Mouse (Mus musculus) forebrain, postnatal 0 days (tissue): ENCODE results near the gene Dapp1. TPM values are rescaled to one million over a fixed set of nuclear protein-coding genes. Genes with fewer than 3 reads are reported as not detected.
A peak's percentile ranks its signal among the peaks of the same experiment; 100 is the strongest.

ENCODE experiments used
- ATAC-seq: fragments of 200-750 bp; cut with Nextera tagmentation; 2 replicates; pipeline ENCODE4 v1.8.0; 2017; ENCODE audit warnings: mild to moderate bottlenecking, moderate library complexity
- DNase-seq: peaks from one replicate; pipeline ENCODE4 v3.0.0-alpha.2; 2015
- H3K27ac ChIP-seq: fragments of 300-500 bp; sonication (generic); 2 replicates; pipeline ENCODE4 v1.5.1; 2014; ENCODE audit warnings: low read depth, mild to moderate bottlenecking, antibody characterized with exemption, low read length, moderate library complexity, mixed read lengths
- H3K27me3 ChIP-seq: fragments of 300-500 bp; sonication (generic); 2 replicates; pipeline ENCODE4 v1.6.1; 2014; ENCODE audit warnings: mild to moderate bottlenecking, low read length, mixed read lengths; ENCODE audit not compliant: insufficient read depth
- H3K36me3 ChIP-seq: fragments of 300-500 bp; sonication (generic); 2 replicates; pipeline ENCODE4 v1.6.1; 2014; ENCODE audit warnings: mild to moderate bottlenecking, moderate library complexity; ENCODE audit not compliant: insufficient read depth
- H3K4me1 ChIP-seq: fragments of 300-500 bp; sonication (generic); 2 replicates; pipeline ENCODE4 v1.6.1; 2014; ENCODE audit warnings: antibody characterized with exemption; ENCODE audit not compliant: insufficient read depth
- H3K4me2 ChIP-seq: fragments of 300-500 bp; sonication (generic); 2 replicates; pipeline ENCODE4 v1.6.1; 2014; ENCODE audit warnings: low read depth, mild to moderate bottlenecking, moderate library complexity
- H3K4me3 ChIP-seq: fragments of 300-500 bp; sonication (generic); 2 replicates; pipeline ENCODE4 v1.5.1; 2014; ENCODE audit warnings: low read depth, low read length, mixed read lengths
- H3K9ac ChIP-seq: fragments of 300-500 bp; sonication (generic); 2 replicates; pipeline ENCODE4 v1.6.1; 2014; ENCODE audit warnings: mild to moderate bottlenecking
- H3K9me3 ChIP-seq: fragments of 300-500 bp; sonication (generic); 2 replicates; pipeline ENCODE4 v1.6.1; 2016; ENCODE audit warnings: low read length
- CTCF ChIP-seq: sonication (generic); IDR thresholded peaks from 2 replicates; pipeline ENCODE4 v1.5.1; 2016; ENCODE audit warnings: antibody characterized with exemption, control low read depth, low read depth
- WGBS: fragments of 180-500 bp; shearing (Covaris S2); extraction: QIAGEN DNeasy Blood & Tissue Kit; methylation state at CpG from one replicate; pipeline ENCODE4 v1.1.7; 2014; 5-methylcytosine and 5-hydroxymethylcytosine counted together
- polyA plus RNA-seq: library from polyadenylated mRNA; unstranded; fragments of >200 nt; fragmentation: Nextera tagmentation; extraction: Ambion mirVana; gene quantifications from 2 replicates; pipeline ENCODE4 v1.2.1, GENCODE M21; 2015
- total RNA-seq: library from RNA; depleted of rRNA; stranded (reverse); fragments of >200 nt; gene quantifications from 2 replicates; pipeline ENCODE4 v1.2.3, GENCODE M21; 2014

Gene Dapp1
- total and polyA plus RNA-seq, 2 experiments from 2014 or later: 3.3 to 4.3 TPM

GRCm38 (mm10) chr3:138000724-138001069, 19.4 kb upstream of the Dapp1 start:
- ATAC-seq: no peak
- Histone ChIP-seq H3K27me3 (no peaks in the 10 kb centered on the region), H3K36me3 (no peaks in the 10 kb centered on the region), H3K9ac (no peak overlapping the region), H3K27ac (no peak overlapping the region), H3K4me2 (no peak overlapping the region), H3K9me3 (no peaks in the 10 kb centered on the region), H3K4me3 (no peak overlapping the region), H3K4me1 (no peaks in the 10 kb centered on the region)
- no peak for TF ChIP-seq CTCF
- DNase-seq: no peak
- 52% methylated on average over 4 of the region's 4 CpGs for WGBS

- no peak for TF ChIP-seq CTCF
- Histone ChIP-seq H3K36me3 (no peaks in the 10 kb centered on the region), H3K4me1 (no peaks in the 10 kb centered on the region), H3K27me3 (no peaks in the 10 kb centered on the region), H3K9ac (no peak overlapping the region), H3K9me3 (no peaks in the 10 kb centered on the region), H3K4me2 (no peak overlapping the region), H3K4me3 (no peak overlapping the region), H3K27ac (no peak overlapping the region)
- WGBS: 94% methylated on average over 8 of the region's 8 CpGs
- DNase-seq (no peak), ATAC-seq (no peak)
These were observed 18.8 kb upstream of the Dapp1 start for GRCm38 (mm10) chr3:138000062-138000723.

GRCm38 (mm10) chr3:137999224-137999790, 18.0 kb upstream of the Dapp1 start:
- H3K4me2 ChIP-seq: no peak overlapping the region
- H3K9ac ChIP-seq: no peak overlapping the region
- no peaks in the 10 kb centered on the region for H3K27me3 ChIP-seq
- H3K36me3 ChIP-seq: no peaks in the 10 kb centered on the region
- no peaks in the 10 kb centered on the region for H3K9me3 ChIP-seq
- DNase-seq (no peak), ATAC-seq (no peak)
- no peak for TF ChIP-seq CTCF
- H3K4me1 ChIP-seq: no peaks in the 10 kb centered on the region
- H3K27ac ChIP-seq: no peak overlapping the region
- no peak overlapping the region for H3K4me3 ChIP-seq
- WGBS: 37% methylated on average over 9 of the region's 9 CpGs

GRCm38 (mm10) chr3:137998491-137999223, 17.3 kb upstream of the Dapp1 start:
- Histone ChIP-seq H3K4me2 (no peak overlapping the region), H3K4me3 (no peak overlapping the region), H3K9me3 (no peaks in the 10 kb centered on the region), H3K4me1 (no peaks in the 10 kb centered on the region), H3K27me3 (no peaks in the 10 kb centered on the region), H3K36me3 (no peaks in the 10 kb centered on the region), H3K27ac (no peak overlapping the region), H3K9ac (no peak overlapping the region)
- no peak for DNase-seq
- WGBS: 44% methylated on average over 14 of the region's 14 CpGs
- no peak for ATAC-seq
- no peak for TF ChIP-seq CTCF

- 27% methylated on average over 7 of the region's 7 CpGs for WGBS
- Histone ChIP-seq H3K4me3 (no peak overlapping the region), H3K4me2 (no peak overlapping the region), H3K27me3 (no peaks in the 10 kb centered on the region), H3K9ac (no peak overlapping the region), H3K9me3 (no peaks in the 10 kb centered on the region), H3K27ac (no peak overlapping the region), H3K4me1 (no peaks in the 10 kb centered on the region), H3K36me3 (no peaks in the 10 kb centered on the region)
- TF ChIP-seq CTCF: no peak
- no peak for DNase-seq
- ATAC-seq: peak; percentile 62; the same call in 1 of the 2 replicates
These were observed 14.1 kb upstream of the Dapp1 start for GRCm38 (mm10) chr3:137995486-137995885.

- no peaks in the 10 kb centered on the region for H3K36me3 ChIP-seq
- 87% methylated on average over 2 of the region's 2 CpGs for WGBS
- ATAC-seq (no peak), DNase-seq (no peak)
- no peak overlapping the region for H3K27ac ChIP-seq
- H3K4me2 ChIP-seq: no peak overlapping the region
- H3K9me3 ChIP-seq: no peaks in the 10 kb centered on the region
- H3K9ac ChIP-seq: no peak overlapping the region
- no peaks in the 10 kb centered on the region for H3K4me1 ChIP-seq
- no peak for TF ChIP-seq CTCF
- no peaks in the 10 kb centered on the region for H3K27me3 ChIP-seq
- H3K4me3 ChIP-seq: no peak overlapping the region
These were observed 12.9 kb upstream of the Dapp1 start for GRCm38 (mm10) chr3:137994196-137994595.

GRCm38 (mm10) chr3:137992366-137992765, 11.0 kb upstream of the Dapp1 start:
- H3K4me1 ChIP-seq: no peaks in the 10 kb centered on the region
- ATAC-seq: no peak
- DNase-seq: no peak
- WGBS: 81% methylated on average over 5 of the region's 5 CpGs
- H3K9ac ChIP-seq: no peak overlapping the region
- no peak overlapping the region for H3K4me3 ChIP-seq
- no peaks in the 10 kb centered on the region for H3K27me3 ChIP-seq
- H3K36me3 ChIP-seq: no peaks in the 10 kb centered on the region
- H3K27ac ChIP-seq: no peak overlapping the region
- no peak overlapping the region for H3K4me2 ChIP-seq
- no peak for TF ChIP-seq CTCF
- no peaks in the 10 kb centered on the region for H3K9me3 ChIP-seq
